Mouse (Mus musculus): Measurements from ENCODE around the gene Thoc6. TPM values are rescaled to one million over a fixed set of nuclear protein-coding genes. Genes with fewer than 3 reads are reported as not detected.

The Thoc6 gene
- polyA plus RNA-seq, 1 experiment from 2014 or later, result 35.1 TPM

- Histone ChIP-seq H3K4me2 (ENCODE audit: low read depth, low read length) (peak overlapping the region; percentile 33; the same call in 1 of the 2 replicates), H3K27me3 (replicated peaks; ENCODE audit: control insufficient read depth, insufficient read depth, low read length) (peaks cover 67% of the 10 kb centered on the region), H3K9me3 (ENCODE audit: control insufficient read depth, low read length) (no peaks in the 10 kb centered on the region), H3K36me3 (ENCODE audit: control insufficient read depth, insufficient read depth, low read length) (no peaks in the 10 kb centered on the region), H3K27ac (replicated peaks; ENCODE audit: low read depth, low read length) (no peak overlapping the region), H3K4me1 (ENCODE audit: control insufficient read depth, insufficient read depth, low read length) (peaks cover 19% of the 10 kb centered on the region), H3K9ac (ENCODE audit: low read depth, low read length) (no peak overlapping the region), H3K4me3 (ENCODE audit: low read depth, low read length) (peak overlapping the region; percentile 26)
- WGBS, result 68% methylated on average over 4 of the region's 4 CpGs
- ATAC-seq (ENCODE audit: low read depth) (no peak), DNase-seq (ENCODE audit: low spot score) (no peak)
These were observed 8.4 kb upstream of the Thoc6 start for GRCm38 (mm10) chr17:23682092-23682491.

- 75% methylated on average over 10 of the region's 10 CpGs for WGBS
- peak overlapping the region; percentile 6; the same call in 1 of the 2 replicates for H3K4me2 ChIP-seq (ENCODE audit: low read depth, low read length)
- peaks cover 24% of the 10 kb centered on the region for H3K4me1 ChIP-seq (ENCODE audit: control insufficient read depth, insufficient read depth, low read length)
- H3K9me3 ChIP-seq (ENCODE audit: control insufficient read depth, low read length), result no peaks in the 10 kb centered on the region
- no peak overlapping the region for H3K4me3 ChIP-seq (ENCODE audit: low read depth, low read length)
- ATAC-seq (ENCODE audit: low read depth) (no peak), DNase-seq (ENCODE audit: low spot score) (no peak)
- peaks cover 76% of the 10 kb centered on the region for H3K27me3 ChIP-seq (replicated peaks; ENCODE audit: control insufficient read depth, insufficient read depth, low read length)
- no peaks in the 10 kb centered on the region for H3K36me3 ChIP-seq (ENCODE audit: control insufficient read depth, insufficient read depth, low read length)
- no peak overlapping the region for H3K9ac ChIP-seq (ENCODE audit: low read depth, low read length)
- H3K27ac ChIP-seq (replicated peaks; ENCODE audit: low read depth, low read length), result no peak overlapping the region
These were observed 7.4 kb upstream of the Thoc6 start for GRCm38 (mm10) chr17:23681086-23681485.

GRCm38 (mm10) chr17:23680336-23680735 is 6.7 kb upstream of the Thoc6 start:
- no peaks in the 10 kb centered on the region for H3K9me3 ChIP-seq (ENCODE audit: control insufficient read depth, low read length)
- ATAC-seq (ENCODE audit: low read depth) (no peak), DNase-seq (ENCODE audit: low spot score) (no peak)
- H3K27me3 ChIP-seq (replicated peaks; ENCODE audit: control insufficient read depth, insufficient read depth, low read length), result peaks cover 78% of the 10 kb centered on the region
- H3K36me3 ChIP-seq (ENCODE audit: control insufficient read depth, insufficient read depth, low read length), result no peaks in the 10 kb centered on the region
- H3K27ac ChIP-seq (replicated peaks; ENCODE audit: low read depth, low read length), result no peak overlapping the region
- H3K4me2 ChIP-seq (ENCODE audit: low read depth, low read length), result peak overlapping the region; percentile 48
- H3K9ac ChIP-seq (ENCODE audit: low read depth, low read length), result peak overlapping the region; percentile 19; the same call in 1 of the 2 replicates
- H3K4me3 ChIP-seq (ENCODE audit: low read depth, low read length), result peak overlapping the region; percentile 32
- 72% methylated on average over 9 of the region's 9 CpGs for WGBS
- H3K4me1 ChIP-seq (ENCODE audit: control insufficient read depth, insufficient read depth, low read length), result peaks cover 31% of the 10 kb centered on the region

- H3K4me1 ChIP-seq (ENCODE audit: control insufficient read depth, insufficient read depth, low read length), result peaks cover 37% of the 10 kb centered on the region
- peak within 1 kb of the TSS; percentile 48 for H3K4me2 ChIP-seq (ENCODE audit: low read depth, low read length)
- 3% methylated on average over 29 of the region's 38 CpGs for WGBS
- H3K4me3 ChIP-seq (ENCODE audit: low read depth, low read length), result peak within 1 kb of the TSS; percentile 32
- H3K9ac ChIP-seq (ENCODE audit: low read depth, low read length), result peak within 1 kb of the TSS; percentile 45; the same call in 1 of the 2 replicates
- no peaks in the 10 kb centered on the region for H3K36me3 ChIP-seq (ENCODE audit: control insufficient read depth, insufficient read depth, low read length)
- H3K9me3 ChIP-seq (ENCODE audit: control insufficient read depth, low read length), result no peaks in the 10 kb centered on the region
- H3K27me3 ChIP-seq (replicated peaks; ENCODE audit: control insufficient read depth, insufficient read depth, low read length), result peaks cover 74% of the 10 kb centered on the region
- peak within 1 kb of the TSS; percentile 28; the same call in 1 of the 2 replicates for H3K27ac ChIP-seq (replicated peaks; ENCODE audit: low read depth, low read length)
- DNase-seq (ENCODE audit: low spot score) (no peak), ATAC-seq (ENCODE audit: low read depth) (no peak)
These were observed 5.6 kb upstream of the Thoc6 start, which contains the start of gene Cldn6 for GRCm38 (mm10) chr17:23679127-23679835. Cldn6 (plus strand) TSS chr17:23679249.

GRCm38 (mm10) chr17:23677236-23677679 is 3.6 kb upstream of the Thoc6 start, which contains the start of gene Tnfrsf12a:
Tnfrsf12a (minus strand) TSS chr17:23677468.
- DNase-seq (ENCODE audit: low spot score), result peak; percentile 91
- H3K9me3 ChIP-seq (ENCODE audit: control insufficient read depth, low read length), result no peaks in the 10 kb centered on the region
- H3K9ac ChIP-seq (ENCODE audit: low read depth, low read length), result peak within 1 kb of the TSS; percentile 62
- H3K27me3 ChIP-seq (replicated peaks; ENCODE audit: control insufficient read depth, insufficient read depth, low read length), result peaks cover 53% of the 10 kb centered on the region
- 2% methylated on average over 34 of the region's 34 CpGs for WGBS
- no peaks in the 10 kb centered on the region for H3K36me3 ChIP-seq (ENCODE audit: control insufficient read depth, insufficient read depth, low read length)
- peak within 1 kb of the TSS; percentile 97 for H3K4me2 ChIP-seq (ENCODE audit: low read depth, low read length)
- H3K4me3 ChIP-seq (ENCODE audit: low read depth, low read length), result peak within 1 kb of the TSS; percentile 56
- peaks cover 30% of the 10 kb centered on the region for H3K4me1 ChIP-seq (ENCODE audit: control insufficient read depth, insufficient read depth, low read length)
- peak; percentile 67 for ATAC-seq (ENCODE audit: low read depth)
- 0 out of 2 replicates have a peak within 1 kb of the TSS, but pooled peaks have one; percentile 46 for H3K27ac ChIP-seq (replicated peaks; ENCODE audit: low read depth, low read length)

- WGBS, result 0% methylated on average over 14 of the region's 37 CpGs
- Histone ChIP-seq H3K27me3 (replicated peaks; ENCODE audit: control insufficient read depth, insufficient read depth, low read length) (peaks cover 47% of the 10 kb centered on the region), H3K4me2 (ENCODE audit: low read depth, low read length) (peak overlapping the region; percentile 97), H3K36me3 (ENCODE audit: control insufficient read depth, insufficient read depth, low read length) (no peaks in the 10 kb centered on the region), H3K4me3 (ENCODE audit: low read depth, low read length) (peak overlapping the region; percentile 56), H3K27ac (replicated peaks; ENCODE audit: low read depth, low read length) (no peak overlapping the region), H3K9ac (ENCODE audit: low read depth, low read length) (peak overlapping the region; percentile 62), H3K4me1 (ENCODE audit: control insufficient read depth, insufficient read depth, low read length) (peaks cover 30% of the 10 kb centered on the region), H3K9me3 (ENCODE audit: control insufficient read depth, low read length) (no peaks in the 10 kb centered on the region)
- ATAC-seq (ENCODE audit: low read depth) (no peak), DNase-seq (ENCODE audit: low spot score) (no peak)
These were observed 2.9 kb upstream of the Thoc6 start for GRCm38 (mm10) chr17:23676473-23677031.

GRCm38 (mm10) chr17:23675564-23676281 is 2.0 kb upstream of the Thoc6 start:
- Histone ChIP-seq H3K4me3 (ENCODE audit: low read depth, low read length) (peak overlapping the region; percentile 56), H3K36me3 (ENCODE audit: control insufficient read depth, insufficient read depth, low read length) (no peaks in the 10 kb centered on the region), H3K27ac (replicated peaks; ENCODE audit: low read depth, low read length) (no peak overlapping the region), H3K4me2 (ENCODE audit: low read depth, low read length) (peak overlapping the region; percentile 97), H3K9ac (ENCODE audit: low read depth, low read length) (peak overlapping the region; percentile 62; the same call in 1 of the 2 replicates), H3K4me1 (ENCODE audit: control insufficient read depth, insufficient read depth, low read length) (peaks cover 30% of the 10 kb centered on the region), H3K9me3 (ENCODE audit: control insufficient read depth, low read length) (no peaks in the 10 kb centered on the region), H3K27me3 (replicated peaks; ENCODE audit: control insufficient read depth, insufficient read depth, low read length) (peaks cover 39% of the 10 kb centered on the region)
- no peak for DNase-seq (ENCODE audit: low spot score)
- ATAC-seq (ENCODE audit: low read depth), result no peak
- WGBS, result 11% methylated on average over 14 of the region's 15 CpGs

GRCm38 (mm10) chr17:23675127-23675526 is 1.4 kb upstream of the Thoc6 start:
- 38% methylated on average over 5 of the region's 5 CpGs for WGBS
- Histone ChIP-seq H3K4me1 (ENCODE audit: control insufficient read depth, insufficient read depth, low read length) (peaks cover 30% of the 10 kb centered on the region), H3K36me3 (ENCODE audit: control insufficient read depth, insufficient read depth, low read length) (peaks cover 6% of the 10 kb centered on the region), H3K4me3 (ENCODE audit: low read depth, low read length) (peak overlapping the region; percentile 60), H3K9me3 (ENCODE audit: control insufficient read depth, low read length) (no peaks in the 10 kb centered on the region), H3K27me3 (replicated peaks; ENCODE audit: control insufficient read depth, insufficient read depth, low read length) (peaks cover 33% of the 10 kb centered on the region), H3K9ac (ENCODE audit: low read depth, low read length) (peak overlapping the region; percentile 63; the same call in 1 of the 2 replicates), H3K4me2 (ENCODE audit: low read depth, low read length) (peak overlapping the region; percentile 97), H3K27ac (replicated peaks; ENCODE audit: low read depth, low read length) (0 out of 2 replicates have a peak overlapping the region, but pooled peaks have one; percentile 1)
- no peak for ATAC-seq (ENCODE audit: low read depth)
- no peak for DNase-seq (ENCODE audit: low spot score)

Measured in embryonic facial prominence, embryonic 14.5 days (tissue).